Mouse (Mus musculus): Measurements from ENCODE around the gene Scd2. TPM values are rescaled to one million over a fixed set of nuclear protein-coding genes. Genes with fewer than 3 reads are reported as not detected.

The Scd2 gene
- total RNA-seq (2014; rRNA removed) (2.2 and 3.9 TPM in 2 replicates), polyA plus RNA-seq (2012; rRNA removed) (2.7 and 2.9 TPM in 2 replicates)

- 9% methylated on average over 21 of the region's 21 CpGs for WGBS
- TF ChIP-seq CTCF (IDR thresholded peaks at IDR 0.05; ENCODE audit: low read depth, low read length) = no peak
- no peak for TF ChIP-seq POLR2A (IDR thresholded peaks at IDR 0.05; ENCODE audit: extremely low read depth, insufficient read depth, low read length)
- Histone ChIP-seq H3K36me3 (ENCODE audit: control insufficient read depth, insufficient read depth, low read length) (no peaks in the 10 kb centered on the region), H3K9ac (ENCODE audit: low read depth, low read length) (peak within 1 kb of the TSS; percentile 26), H3K27ac (replicated peaks; ENCODE audit: insufficient read depth, low read depth, low read length) (peak within 1 kb of the TSS; percentile 33; the same call in 1 of the 2 replicates), H3K27me3 (ENCODE audit: control insufficient read depth, insufficient read depth, low read length) (no peaks in the 10 kb centered on the region; the same call in 1 of the 2 replicates), H3K79me2 (ENCODE audit: control insufficient read depth, insufficient read depth, low read length) (no peaks in the 10 kb centered on the region), H3K4me3 (ENCODE audit: insufficient read depth, low read depth, low read length) (peak within 1 kb of the TSS; percentile 56), H3K4me1 (ENCODE audit: control insufficient read depth, insufficient read depth, low read length) (no peaks in the 10 kb centered on the region; the same call in 1 of the 2 replicates)
- DNase-seq (ENCODE audit: extremely low read depth, low read depth, low spot score) = peak; percentile 29
Observed at GRCm38 (mm10) chr19:44292941-44293768, at the start of gene Scd2. Scd2 (plus strand) TSS chr19:44293674.

DNA sequence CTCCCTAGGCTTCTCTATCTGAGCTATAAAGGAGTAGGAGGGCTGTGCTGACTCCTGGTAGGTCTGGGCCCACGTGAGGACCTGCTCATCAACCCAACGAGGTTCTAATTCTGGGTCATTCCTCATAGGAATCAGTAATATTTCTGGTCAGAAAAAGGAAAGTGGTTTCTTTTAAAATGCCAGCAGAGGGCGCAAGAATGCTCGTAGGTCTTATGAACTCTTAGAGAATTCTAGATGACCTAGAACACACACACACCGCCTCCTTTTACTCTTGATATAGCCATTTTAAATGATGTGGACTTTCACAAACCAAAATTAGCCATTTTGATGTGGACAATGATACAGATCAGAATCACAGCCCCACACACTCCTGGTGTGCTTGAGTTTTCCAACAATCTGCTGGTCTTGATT is 47.7 kb upstream of the Scd2 start:
- Histone ChIP-seq H3K4me1 (ENCODE audit: control insufficient read depth, insufficient read depth, low read length) (peaks cover 5% of the 10 kb centered on the region), H3K36me3 (ENCODE audit: control insufficient read depth, insufficient read depth, low read length) (no peaks in the 10 kb centered on the region), H3K27ac (replicated peaks; ENCODE audit: insufficient read depth, low read depth, low read length) (no peak overlapping the region), H3K4me3 (ENCODE audit: insufficient read depth, low read depth, low read length) (no peak overlapping the region), H3K9ac (ENCODE audit: low read depth, low read length) (no peak overlapping the region), H3K27me3 (ENCODE audit: control insufficient read depth, insufficient read depth, low read length) (peaks cover 11% of the 10 kb centered on the region; the same call in 1 of the 2 replicates), H3K79me2 (ENCODE audit: control insufficient read depth, insufficient read depth, low read length) (no peaks in the 10 kb centered on the region)
- TF ChIP-seq CTCF (IDR thresholded peaks at IDR 0.05; ENCODE audit: low read depth, low read length) (peak; percentile 34; the same call in 1 of the 2 replicates), POLR2A (IDR thresholded peaks at IDR 0.05; ENCODE audit: extremely low read depth, insufficient read depth, low read length) (no peak)
- peak; percentile 54 for DNase-seq (ENCODE audit: extremely low read depth, low read depth, low spot score)
- WGBS = 6% methylated on average over 5 of the region's 5 CpGs

GRCm38 (mm10) chr19:44246341-44246911 is 47.0 kb upstream of the Scd2 start:
- H3K4me1 ChIP-seq (ENCODE audit: control insufficient read depth, insufficient read depth, low read length) = peaks cover 5% of the 10 kb centered on the region
- peaks cover 11% of the 10 kb centered on the region; the same call in 1 of the 2 replicates for H3K27me3 ChIP-seq (ENCODE audit: control insufficient read depth, insufficient read depth, low read length)
- no peak overlapping the region for H3K27ac ChIP-seq (replicated peaks; ENCODE audit: insufficient read depth, low read depth, low read length)
- WGBS = 56% methylated on average over 11 of the region's 11 CpGs
- TF ChIP-seq POLR2A (IDR thresholded peaks at IDR 0.05; ENCODE audit: extremely low read depth, insufficient read depth, low read length) = no peak
- TF ChIP-seq CTCF (IDR thresholded peaks at IDR 0.05; ENCODE audit: low read depth, low read length) = no peak
- no peaks in the 10 kb centered on the region for H3K36me3 ChIP-seq (ENCODE audit: control insufficient read depth, insufficient read depth, low read length)
- no peak overlapping the region for H3K9ac ChIP-seq (ENCODE audit: low read depth, low read length)
- H3K4me3 ChIP-seq (ENCODE audit: insufficient read depth, low read depth, low read length) = no peak overlapping the region
- DNase-seq (ENCODE audit: extremely low read depth, low read depth, low spot score) = no peak
- no peaks in the 10 kb centered on the region for H3K79me2 ChIP-seq (ENCODE audit: control insufficient read depth, insufficient read depth, low read length)

- 8% methylated on average over 25 of the region's 25 CpGs for WGBS
- DNase-seq (ENCODE audit: extremely low read depth, low read depth, low spot score) = no peak
Observed at GRCm38 (mm10) chr19:44247281-44248080, 46.0 kb upstream of the Scd2 start.

GRCm38 (mm10) chr19:44248081-44248853 is 45.2 kb upstream of the Scd2 start:
- Histone ChIP-seq H3K9ac (ENCODE audit: low read depth, low read length) (no peak overlapping the region), H3K4me1 (ENCODE audit: control insufficient read depth, insufficient read depth, low read length) (peaks cover 5% of the 10 kb centered on the region), H3K4me3 (ENCODE audit: insufficient read depth, low read depth, low read length) (peak overlapping the region; percentile 10), H3K27me3 (ENCODE audit: control insufficient read depth, insufficient read depth, low read length) (peaks cover 7% of the 10 kb centered on the region; the same call in 1 of the 2 replicates), H3K27ac (replicated peaks; ENCODE audit: insufficient read depth, low read depth, low read length) (no peak overlapping the region), H3K79me2 (ENCODE audit: control insufficient read depth, insufficient read depth, low read length) (no peaks in the 10 kb centered on the region), H3K36me3 (ENCODE audit: control insufficient read depth, insufficient read depth, low read length) (no peaks in the 10 kb centered on the region)
- no peak for TF ChIP-seq POLR2A (IDR thresholded peaks at IDR 0.05; ENCODE audit: extremely low read depth, insufficient read depth, low read length)
- TF ChIP-seq CTCF (IDR thresholded peaks at IDR 0.05; ENCODE audit: low read depth, low read length) = no peak
- DNase-seq (ENCODE audit: extremely low read depth, low read depth, low spot score) = peak; percentile 60
- 7% methylated on average over 36 of the region's 36 CpGs for WGBS

More at GRCm38 (mm10) chr19:44247281-44248080, 46.0 kb upstream of the Scd2 start:
- H3K27me3 ChIP-seq (ENCODE audit: control insufficient read depth, insufficient read depth, low read length) = peaks cover 11% of the 10 kb centered on the region; the same call in 1 of the 2 replicates
- H3K36me3 ChIP-seq (ENCODE audit: control insufficient read depth, insufficient read depth, low read length) = no peaks in the 10 kb centered on the region
- peak overlapping the region; percentile 10 for H3K4me3 ChIP-seq (ENCODE audit: insufficient read depth, low read depth, low read length)
- TF ChIP-seq POLR2A (IDR thresholded peaks at IDR 0.05; ENCODE audit: extremely low read depth, insufficient read depth, low read length) = no peak
- TF ChIP-seq CTCF (IDR thresholded peaks at IDR 0.05; ENCODE audit: low read depth, low read length) = no peak
- H3K27ac ChIP-seq (replicated peaks; ENCODE audit: insufficient read depth, low read depth, low read length) = no peak overlapping the region
- H3K79me2 ChIP-seq (ENCODE audit: control insufficient read depth, insufficient read depth, low read length) = no peaks in the 10 kb centered on the region
- peaks cover 5% of the 10 kb centered on the region for H3K4me1 ChIP-seq (ENCODE audit: control insufficient read depth, insufficient read depth, low read length)
- H3K9ac ChIP-seq (ENCODE audit: low read depth, low read length) = peak overlapping the region; percentile 29; the same call in 1 of the 2 replicates

Measured in liver, adult 2 months (tissue).